Mouse (Mus musculus) ES-E14 (cell line): ENCODE results near the gene Bmx. TPM values are rescaled to one million over a fixed set of nuclear protein-coding genes. Genes with fewer than 3 reads are reported as not detected.

Experiments used
- DNase-seq: peaks from one replicate; pipeline ENCODE4 v3.0.0-alpha.2; 2013; ENCODE audit warnings: low read depth, low spot score
- H3K27ac ChIP-seq: 2 replicates; pipeline ENCODE4 v1.5.1; 2012; ENCODE audit warnings: low read depth, mild to moderate bottlenecking, low read length, moderate library complexity, mixed read lengths; ENCODE audit not compliant: poor library complexity, insufficient read depth, severe bottlenecking
- H3K36me3 ChIP-seq: 2 replicates; pipeline ENCODE4 v1.6.1; 2012; ENCODE audit warnings: mild to moderate bottlenecking, low read length, moderate library complexity, mixed read lengths; ENCODE audit not compliant: control insufficient read depth, poor library complexity, insufficient read depth, severe bottlenecking
- H3K4me1 ChIP-seq, 2 experiments: fragments of 150-350 bp in 1 of 2; sonication (generic) in 1 of 2; 2 replicates each; pipeline ENCODE4 v1.6.1; 2012; ENCODE audit warnings: low read length in 2 of 2, mild to moderate bottlenecking in 1 of 2, mixed read lengths in 1 of 2; ENCODE audit not compliant: control insufficient read depth in 2 of 2, insufficient read depth in 2 of 2, poor library complexity in 1 of 2
- H3K4me3 ChIP-seq, 2 experiments: fragments of 150-350 bp in 1 of 2; sonication (generic) in 1 of 2; 2 replicates each; pipeline ENCODE4 v1.5.1; 2012; ENCODE audit warnings: low read length in 2 of 2, low read depth in 1 of 2, mild to moderate bottlenecking in 1 of 2, mixed read lengths in 1 of 2; ENCODE audit not compliant: insufficient read depth in 1 of 2, poor library complexity in 1 of 2, severe bottlenecking in 1 of 2
- H3K9ac ChIP-seq: 2 replicates; pipeline ENCODE4 v1.6.1; 2012; ENCODE audit warnings: low read depth, mild to moderate bottlenecking, low read length, mixed read lengths; ENCODE audit not compliant: poor library complexity, insufficient read depth, severe bottlenecking
- H3K9me3 ChIP-seq: fragments of 150-350 bp; sonication (generic); 2 replicates; pipeline ENCODE4 v1.6.1; 2012; ENCODE audit warnings: low read depth, mild to moderate bottlenecking, low read length; ENCODE audit not compliant: control insufficient read depth, insufficient read depth
- CHD2 ChIP-seq: IDR thresholded peaks from 2 replicates; pipeline ENCODE4 v1.6.1; 2014; ENCODE audit warnings: mild to moderate bottlenecking, low read depth, low read length, inconsistent platforms
- HCFC1 ChIP-seq: IDR thresholded peaks from 2 replicates; pipeline ENCODE4 v1.6.1; 2012; ENCODE audit warnings: low read length, inconsistent platforms, borderline replicate concordance; ENCODE audit not compliant: insufficient read depth
- MAFK ChIP-seq: IDR thresholded peaks from 2 replicates; pipeline ENCODE4 v1.6.1; 2014; ENCODE audit warnings: mild to moderate bottlenecking, low read depth, low read length, inconsistent platforms; ENCODE audit not compliant: insufficient read depth
- ZC3H11A ChIP-seq: IDR thresholded peaks from 2 replicates; pipeline ENCODE4 v1.6.1; 2012; ENCODE audit warnings: low read depth, mild to moderate bottlenecking, inconsistent platforms, low read length, borderline replicate concordance
- ZNF384 ChIP-seq: IDR thresholded peaks from 2 replicates; pipeline ENCODE4 v1.6.1; 2012; ENCODE audit warnings: low read depth, low read length, inconsistent platforms
- in situ Hi-C, 2 experiments: fragments of 600-800 bp; cut with MboI; formaldehyde crosslinking; loops; one replicate each; pipeline ENCODE4 v1.15.1; 2025; ENCODE audit warnings: low sequenced_read_pairs in 2 of 2, inconsistent platforms in 1 of 2; ENCODE audit not compliant: unreplicated experiment in 2 of 2
- total RNA-seq: library from RNA; depleted of rRNA; stranded (reverse); fragments of 300-350 nt; gene quantifications from 2 replicates; pipeline ENCODE4 v1.2.3, GENCODE M21; 2012

Gene Bmx
- total RNA-seq, 1 experiment: not detected

- in situ Hi-C loops: no loop called here
- no peak overlapping the region for H3K9ac ChIP-seq
- no peaks in the 10 kb centered on the region for H3K36me3 ChIP-seq
- H3K27ac ChIP-seq: no peak overlapping the region
- H3K4me3 ChIP-seq: no peak overlapping the region
- DNase-seq: no peak
- no peaks in the 10 kb centered on the region for H3K4me1 ChIP-seq
- no peaks in the 10 kb centered on the region for H3K9me3 ChIP-seq
- no peak for TF ChIP-seq CHD2
- no peak for TF ChIP-seq ZNF384
- TF ChIP-seq MAFK: no peak
- TF ChIP-seq ZC3H11A: no peak
- TF ChIP-seq HCFC1: no peak
Observed at GRCm38 (mm10) chrX:164245714-164246113, 12.3 kb downstream of the Bmx start.

DNA sequence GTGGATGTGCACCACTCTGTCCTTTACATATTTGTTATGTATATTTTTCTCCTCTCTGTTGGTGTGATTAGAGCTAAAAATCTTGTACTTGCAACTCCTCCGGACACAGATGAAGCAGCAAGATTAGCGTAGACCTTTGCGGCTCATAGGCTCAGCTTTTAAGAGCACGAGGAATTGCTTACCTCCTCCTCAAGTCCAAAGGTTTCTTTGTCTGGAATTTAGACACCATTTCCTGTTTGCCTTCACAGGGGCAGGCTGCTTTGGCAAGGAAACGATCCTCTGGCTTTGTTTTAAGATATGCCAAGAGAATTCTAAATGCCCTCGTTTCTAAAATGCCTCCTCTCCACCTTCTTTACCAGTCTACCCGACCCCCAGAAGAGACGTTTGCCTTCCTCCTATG, 24.6 kb downstream of the Bmx start:
- Histone ChIP-seq H3K4me3 (no peak overlapping the region), H3K4me1 (no peaks in the 10 kb centered on the region), H3K9ac (no peak overlapping the region), H3K27ac (no peak overlapping the region), H3K9me3 (no peaks in the 10 kb centered on the region), H3K36me3 (no peaks in the 10 kb centered on the region)
- TF ChIP-seq CHD2: no peak
- TF ChIP-seq HCFC1: no peak
- TF ChIP-seq ZC3H11A: no peak
- TF ChIP-seq MAFK: no peak
- no peak for TF ChIP-seq ZNF384
- in situ Hi-C loops: no loop called here
- DNase-seq: no peak

DNA sequence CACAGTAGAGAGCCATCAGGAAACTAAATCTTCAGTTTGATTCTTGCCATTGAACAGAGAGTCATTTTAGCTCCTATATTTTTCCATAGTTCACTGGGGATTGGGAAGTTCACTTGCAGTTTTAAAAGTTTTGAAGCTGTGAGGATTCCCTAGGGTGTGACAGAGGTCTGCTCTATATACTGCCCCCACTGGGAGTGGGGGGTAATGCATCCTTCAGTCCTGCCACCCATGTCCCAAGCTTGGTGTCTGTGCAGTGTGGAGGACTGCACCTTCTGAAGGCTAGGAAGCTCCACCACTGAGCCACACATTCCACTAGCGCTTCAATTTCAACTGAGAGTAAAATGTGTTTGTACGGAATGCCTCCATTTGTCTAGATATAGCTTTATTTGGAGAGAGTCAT, 36.0 kb downstream of the Bmx start:
- H3K4me1 ChIP-seq: no peaks in the 10 kb centered on the region
- in situ Hi-C loops: no loop called here
- no peak for TF ChIP-seq ZC3H11A
- no peak for TF ChIP-seq ZNF384
- TF ChIP-seq MAFK: no peak
- TF ChIP-seq HCFC1: no peak
- no peak for TF ChIP-seq CHD2
- no peaks in the 10 kb centered on the region for H3K9me3 ChIP-seq
- H3K27ac ChIP-seq: no peak overlapping the region
- DNase-seq: peak; percentile 15
- H3K4me3 ChIP-seq: no peak overlapping the region
- no peaks in the 10 kb centered on the region for H3K36me3 ChIP-seq
- no peak overlapping the region for H3K9ac ChIP-seq

DNA sequence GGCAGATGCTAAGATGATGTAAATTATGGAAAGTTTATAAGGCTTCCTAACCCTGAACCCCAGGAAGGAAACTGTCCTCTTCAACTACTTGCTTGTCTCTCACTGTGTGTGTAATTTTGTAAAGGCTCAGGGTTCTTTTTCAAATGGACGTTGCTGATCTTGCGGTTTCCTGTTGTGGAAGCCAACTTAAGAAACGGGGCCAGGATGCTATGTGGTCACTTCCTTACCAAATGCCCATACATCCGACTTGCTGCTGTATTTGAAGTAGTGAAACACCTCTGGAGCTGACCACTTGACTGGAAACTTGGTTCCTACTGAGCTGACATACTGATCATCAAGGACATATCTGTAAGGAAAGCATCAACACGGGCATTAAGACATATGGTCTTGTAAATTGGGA, 57.4 kb downstream of the Bmx start:
- TF ChIP-seq ZC3H11A (no peak), CHD2 (no peak), ZNF384 (no peak), MAFK (no peak), HCFC1 (no peak)
- Histone ChIP-seq H3K36me3 (no peaks in the 10 kb centered on the region), H3K27ac (no peak overlapping the region), H3K4me3 (no peak overlapping the region), H3K9ac (no peak overlapping the region), H3K9me3 (no peaks in the 10 kb centered on the region), H3K4me1 (no peaks in the 10 kb centered on the region)
- in situ Hi-C loops: no loop called here
- no peak for DNase-seq

DNA sequence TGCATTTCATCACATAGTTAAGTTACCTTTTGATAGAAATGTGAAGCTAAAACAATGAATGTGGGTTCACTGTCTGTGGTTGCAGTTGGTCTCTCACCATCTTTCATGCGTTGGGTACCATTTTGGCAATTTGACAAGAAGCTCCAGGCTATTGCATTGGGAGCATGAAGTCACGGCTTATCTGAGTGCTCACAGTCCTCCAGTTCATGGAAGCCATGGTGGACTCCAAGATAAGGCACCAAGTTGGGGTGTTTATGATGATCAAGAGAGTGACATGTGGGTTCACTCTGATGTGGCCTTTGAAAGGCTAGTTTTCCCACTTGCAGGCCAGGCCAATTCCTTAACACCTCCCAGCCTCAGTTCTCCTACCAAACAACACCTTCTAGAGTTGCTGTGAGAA, 60.3 kb downstream of the Bmx start:
- Histone ChIP-seq H3K4me3 (no peak overlapping the region), H3K9me3 (no peaks in the 10 kb centered on the region), H3K36me3 (no peaks in the 10 kb centered on the region), H3K27ac (no peak overlapping the region), H3K9ac (no peak overlapping the region), H3K4me1 (no peaks in the 10 kb centered on the region)
- TF ChIP-seq ZNF384: no peak
- no peak for TF ChIP-seq MAFK
- TF ChIP-seq HCFC1: no peak
- TF ChIP-seq ZC3H11A: no peak
- TF ChIP-seq CHD2: no peak
- in situ Hi-C loops: loop anchor here in 1 of 2 experiments (25.0 kb wide), 1 partner anchor 190 kb away; no protein-coding TSS in a partner anchor
- DNase-seq: no peak
